Mouse (Mus musculus) liver, embryonic 16.5 days (tissue): ENCODE measurements around the gene Klhl10. TPM values are rescaled to one million over a fixed set of nuclear protein-coding genes. Genes with fewer than 3 reads are reported as not detected.

Source experiments
- ATAC-seq: fragments of 200-750 bp; cut with Nextera tagmentation; 2 replicates; pipeline ENCODE4 v1.8.0; 2017; ENCODE audit warnings: low read depth, mild to moderate bottlenecking, moderate number of reproducible peaks, moderate library complexity
- H3K27ac ChIP-seq: fragments of 300-500 bp; sonication (generic); 2 replicates; pipeline ENCODE4 v1.5.1; 2014; ENCODE audit warnings: mild to moderate bottlenecking, low read length
- H3K27me3 ChIP-seq: fragments of 300-500 bp; sonication (generic); 2 replicates; pipeline ENCODE4 v1.6.1; 2014; ENCODE audit warnings: low read depth, low read length, mixed read lengths; ENCODE audit not compliant: control insufficient read depth, insufficient read depth
- H3K36me3 ChIP-seq: fragments of 300-500 bp; sonication (generic); 2 replicates; pipeline ENCODE4 v1.6.1; 2014; ENCODE audit warnings: mild to moderate bottlenecking; ENCODE audit not compliant: control insufficient read depth, insufficient read depth
- H3K4me1 ChIP-seq: fragments of 300-500 bp; sonication (generic); 2 replicates; pipeline ENCODE4 v1.6.1; 2014; ENCODE audit warnings: low read depth, low read length, mixed read lengths; ENCODE audit not compliant: control insufficient read depth
- H3K4me2 ChIP-seq: fragments of 300-500 bp; sonication (generic); 2 replicates; pipeline ENCODE4 v1.6.1; 2014; ENCODE audit warnings: low read depth, low read length, mixed read lengths
- H3K4me3 ChIP-seq: fragments of 300-500 bp; sonication (generic); 2 replicates; pipeline ENCODE4 v1.5.1; 2014; ENCODE audit warnings: low read depth, mild to moderate bottlenecking, low read length
- H3K9ac ChIP-seq: fragments of 300-500 bp; sonication (generic); 2 replicates; pipeline ENCODE4 v1.6.1; 2014; ENCODE audit warnings: low read depth, low read length
- H3K9me3 ChIP-seq: fragments of 300-500 bp; sonication (generic); replicated peaks from 2 replicates; pipeline ENCODE4 v1.6.1; 2016; ENCODE audit warnings: low read length; ENCODE audit not compliant: control insufficient read depth
- WGBS: fragments of 180-500 bp; shearing (Covaris S2); extraction: QIAGEN DNeasy Blood & Tissue Kit; methylation state at CpG from one replicate; pipeline ENCODE4 v1.1.7; 2014; ENCODE audit not compliant: insufficient replicate concordance; 5-methylcytosine and 5-hydroxymethylcytosine counted together
- microRNA-seq: library from miRNA; unstranded; fragments of <30 nt; microRNA quantifications from one replicate; pipeline ENCODE4, GENCODE M21; 2016
- polyA plus RNA-seq: library from polyadenylated mRNA; unstranded; fragments of >200 nt; fragmentation: Nextera tagmentation; extraction: Ambion mirVana; gene quantifications from 2 replicates; pipeline ENCODE4 v1.2.1, GENCODE M21; 2015

Klhl10 gene
- polyA plus RNA-seq, 1 experiment from 2014 or later = not detected

DNA sequence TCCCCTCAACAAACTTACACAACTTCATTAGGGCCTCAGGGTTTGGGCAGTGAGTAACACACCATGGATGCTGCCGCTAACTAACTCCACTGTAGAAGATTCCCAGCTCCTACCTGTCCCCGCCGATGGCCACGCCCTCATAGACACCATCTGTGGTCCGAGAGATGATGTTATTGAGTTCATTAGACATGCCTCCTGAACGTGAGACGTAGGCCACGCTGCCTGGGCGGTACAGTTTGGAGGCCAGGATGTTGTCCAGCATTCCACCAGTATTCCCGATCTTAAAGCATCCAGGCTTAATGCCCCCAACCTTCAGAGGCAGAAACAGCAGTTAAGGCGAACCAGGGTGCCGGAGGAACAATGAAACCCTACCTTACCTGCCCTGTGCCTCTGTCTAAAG, 52.1 kb downstream of the Klhl10 start:
- no peak overlapping the region for H3K9ac ChIP-seq
- H3K4me1 ChIP-seq = no peaks in the 10 kb centered on the region
- H3K27me3 ChIP-seq = no peaks in the 10 kb centered on the region
- H3K27ac ChIP-seq = no peak overlapping the region
- 82% methylated on average over 12 of the region's 12 CpGs for WGBS
- H3K36me3 ChIP-seq = peaks cover 28% of the 10 kb centered on the region
- H3K4me3 ChIP-seq = no peak overlapping the region
- no peaks in the 10 kb centered on the region for H3K9me3 ChIP-seq
- ATAC-seq = no peak
- H3K4me2 ChIP-seq = no peak overlapping the region

GRCm38 (mm10) chr11:100500241-100500640, 58.5 kb downstream of the Klhl10 start:
- Histone ChIP-seq H3K27me3 (no peaks in the 10 kb centered on the region), H3K4me1 (peaks cover 6% of the 10 kb centered on the region; the same call in 1 of the 2 replicates), H3K4me3 (no peak overlapping the region), H3K9me3 (no peaks in the 10 kb centered on the region), H3K4me2 (no peak overlapping the region), H3K27ac (no peak overlapping the region), H3K9ac (no peak overlapping the region), H3K36me3 (peaks cover 36% of the 10 kb centered on the region)
- 39% methylated on average over 3 of the region's 3 CpGs for WGBS
- no peak for ATAC-seq

DNA sequence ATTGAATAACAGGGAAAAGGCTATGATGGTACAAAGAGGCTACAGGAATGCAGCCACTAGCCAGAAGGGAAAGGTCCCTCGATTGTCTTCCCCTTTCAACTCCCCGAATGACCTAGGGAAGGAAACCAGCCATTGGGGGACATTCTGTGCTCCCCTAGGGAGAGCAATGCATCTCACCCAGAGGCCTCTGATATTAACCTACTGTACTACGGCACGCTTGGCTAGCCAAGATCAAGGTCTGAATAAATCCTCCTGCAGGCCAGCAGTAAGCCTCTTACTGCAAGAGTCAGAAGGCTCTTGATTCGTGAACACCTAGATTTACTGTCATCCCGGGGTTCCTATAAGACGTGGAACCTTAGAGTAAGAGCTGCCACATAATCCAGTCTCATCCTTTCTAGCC, 58.9 kb downstream of the Klhl10 start:
- peaks cover 9% of the 10 kb centered on the region; the same call in 1 of the 2 replicates for H3K4me1 ChIP-seq
- 76% methylated on average over 7 of the region's 7 CpGs for WGBS
- H3K27ac ChIP-seq = no peak overlapping the region
- H3K9ac ChIP-seq = no peak overlapping the region
- no peaks in the 10 kb centered on the region for H3K27me3 ChIP-seq
- H3K4me2 ChIP-seq = no peak overlapping the region
- no peak overlapping the region for H3K4me3 ChIP-seq
- no peaks in the 10 kb centered on the region for H3K9me3 ChIP-seq
- H3K36me3 ChIP-seq = peaks cover 36% of the 10 kb centered on the region
- no peak for ATAC-seq

GRCm38 (mm10) chr11:100501321-100501720, 59.6 kb downstream of the Klhl10 start:
- Histone ChIP-seq H3K36me3 (peaks cover 32% of the 10 kb centered on the region), H3K9me3 (no peaks in the 10 kb centered on the region), H3K4me1 (peaks cover 9% of the 10 kb centered on the region; the same call in 1 of the 2 replicates), H3K4me3 (no peak overlapping the region), H3K27me3 (no peaks in the 10 kb centered on the region), H3K9ac (no peak overlapping the region), H3K4me2 (no peak overlapping the region), H3K27ac (no peak overlapping the region)
- no peak for ATAC-seq
- 35% methylated on average over 6 of the region's 6 CpGs for WGBS

GRCm38 (mm10) chr11:100504990-100505660, 63.4 kb downstream of the Klhl10 start:
- ATAC-seq = no peak
- WGBS = 83% methylated on average over 12 of the region's 12 CpGs
- H3K36me3 ChIP-seq = peaks cover 26% of the 10 kb centered on the region

DNA sequence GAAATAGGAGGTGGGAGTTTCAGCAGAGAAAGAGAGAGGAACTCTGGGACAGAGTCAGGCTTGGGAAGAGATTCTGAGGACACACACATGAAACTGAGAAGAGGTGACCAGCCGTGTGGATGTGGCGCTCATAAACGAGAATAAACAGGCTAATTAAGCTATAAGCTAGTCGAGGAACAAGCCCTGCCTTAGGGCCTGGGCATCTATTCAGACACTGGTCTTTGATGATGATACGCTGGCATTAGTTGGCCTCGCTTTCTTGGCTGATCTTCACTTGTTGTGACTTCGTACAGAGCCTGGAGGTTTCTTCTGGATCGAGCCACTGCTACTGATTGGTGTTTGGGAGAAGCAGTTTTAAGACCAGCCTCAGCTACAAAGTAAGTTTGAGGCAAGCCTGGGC, 64.3 kb downstream of the Klhl10 start:
- Histone ChIP-seq H3K4me3 (no peak overlapping the region), H3K27ac (no peak overlapping the region), H3K4me1 (peaks cover 4% of the 10 kb centered on the region; the same call in 1 of the 2 replicates), H3K27me3 (no peaks in the 10 kb centered on the region), H3K9me3 (no peaks in the 10 kb centered on the region), H3K36me3 (peaks cover 27% of the 10 kb centered on the region), H3K4me2 (no peak overlapping the region), H3K9ac (no peak overlapping the region)
- ATAC-seq = no peak
- WGBS = 80% methylated on average over 8 of the region's 8 CpGs

More at GRCm38 (mm10) chr11:100504990-100505660, 63.4 kb downstream of the Klhl10 start:
- Histone ChIP-seq H3K27ac (no peak overlapping the region), H3K4me3 (no peak overlapping the region), H3K9me3 (no peaks in the 10 kb centered on the region), H3K9ac (no peak overlapping the region), H3K4me2 (no peak overlapping the region), H3K27me3 (no peaks in the 10 kb centered on the region), H3K4me1 (peaks cover 9% of the 10 kb centered on the region; the same call in 1 of the 2 replicates)

Small RNA genes lying within 50 kb of the gene (microRNA-seq; reads per million reads assigned to microRNA genes)
- gene Gm27374 = not detected
- gene Mir7116 = 0.98 reads per million

Other genes starting within 250 kb of the Klhl10 start
- not detected in 2 replicates for gene Krt9, start 248.7 kb upstream of the Klhl10 start, polyA plus RNA-seq
- 0.16 and 0.31 TPM in 2 replicates for gene Krt14, start 234.4 kb upstream of the Klhl10 start, polyA plus RNA-seq
- gene Krt16, start 193.0 kb upstream of the Klhl10 start, polyA plus RNA-seq = not detected in 2 replicates
- 0.18 and 0.22 TPM in 2 replicates for gene Krt17, start 180.9 kb upstream of the Klhl10 start, polyA plus RNA-seq
- not detected in 2 replicates for gene Krt42, start 172.0 kb upstream of the Klhl10 start, polyA plus RNA-seq
- gene Eif1, start 122.0 kb upstream of the Klhl10 start, polyA plus RNA-seq = 1,629 and 1,636 TPM in 2 replicates
- not detected in 2 replicates for gene Gast, start 107.5 kb upstream of the Klhl10 start, polyA plus RNA-seq
- gene Hap1, start 85.8 kb upstream of the Klhl10 start, polyA plus RNA-seq = 0.27 and 0.42 TPM in 2 replicates
- gene Jup, start 44.2 kb upstream of the Klhl10 start, polyA plus RNA-seq = 15.5 and 17.7 TPM in 2 replicates
- 3.1 and 4.0 TPM in 2 replicates for gene P3h4, start 27.1 kb upstream of the Klhl10 start, polyA plus RNA-seq
- 7.9 and 8.4 TPM in 2 replicates for gene Fkbp10, start 26.2 kb upstream of the Klhl10 start, polyA plus RNA-seq
- gene Nt5c3b, start 109 bp upstream of the Klhl10 start, polyA plus RNA-seq = 14.9 and 16.0 TPM in 2 replicates
- 1.7 and 1.9 TPM in 2 replicates for gene Klhl11, start 30.8 kb downstream of the Klhl10 start, polyA plus RNA-seq
- 114 and 120 TPM in 2 replicates for gene Acly, start 86.1 kb downstream of the Klhl10 start, polyA plus RNA-seq
- gene Ttc25, start 103.7 kb downstream of the Klhl10 start, polyA plus RNA-seq = 0.06 and 0.11 TPM in 2 replicates
- 13.8 TPM in 2 replicates for gene Cnp, start 133.0 kb downstream of the Klhl10 start, polyA plus RNA-seq
- gene Nkiras2, start 177.3 kb downstream of the Klhl10 start, polyA plus RNA-seq = 18.1 and 19.7 TPM in 2 replicates
- gene Dnajc7, start 178.3 kb downstream of the Klhl10 start, polyA plus RNA-seq = 56.8 and 60.9 TPM in 2 replicates